Comparison of ENCODE assay signal across 8 mouse cellular contexts in the genomic region with DNA sequence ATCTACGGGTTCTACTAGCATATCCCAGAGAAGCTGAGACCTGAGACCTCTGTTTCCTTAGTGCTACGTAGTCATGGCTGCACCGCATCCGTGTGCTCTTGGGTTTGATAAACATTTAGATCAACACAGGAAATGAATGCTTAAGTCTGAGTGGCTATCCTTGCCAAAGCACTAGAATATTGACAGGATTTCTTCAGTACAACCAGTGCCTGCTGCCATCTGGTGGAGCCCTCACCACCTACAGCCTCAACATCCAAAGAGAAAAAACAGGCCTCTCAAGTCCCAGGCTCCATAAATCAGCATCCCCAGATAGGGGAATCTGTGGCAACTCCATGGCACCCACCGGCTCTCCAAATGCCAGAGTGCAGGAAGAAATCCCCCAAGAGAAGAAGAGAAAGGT. TPM values are rescaled to one million over a fixed set of nuclear protein-coding genes. Genes with fewer than 3 reads are reported as not detected.
DNase-seq lines count a peak whose midpoint lies in the region; ATAC-seq and TF ChIP-seq lines count a peak whose summit lies in the region.

No protein-coding gene starts in this region.

- in situ Hi-C loops in Patski (cut with MboI; ENCODE audit: low pct_unique_long_range_greater_than_20kb) = loop anchor here (10.0 kb wide), 1 partner anchor 601 kb away; the partner anchor contains the start of gene Bphl

- WGBS in heart, adult 2 months = 22% methylated on average over 5 of the region's 5 CpGs

- ATAC-seq in Patski = no peak

- TF ChIP-seq POLR2A in heart, adult 2 months (IDR thresholded peaks at IDR 0.05; ENCODE audit: insufficient read depth, low read depth, low read length) = no peak

- H3K36me3 ChIP-seq in heart, adult 2 months (ENCODE audit: control insufficient read depth, insufficient read depth, low read length) = no peaks in the 10 kb centered on the region; the same call in 1 of the 2 replicates

- CTCF ChIA-PET in Patski (lab: Charles Lee) = interaction anchor here (0.9 to 1.8 kb wide), 3 partner anchors 164 to 296 kb away, joined by 3 to 4 read pairs (median 3); no protein-coding TSS in a partner anchor

- no peak overlapping the region for H3K4me3 ChIP-seq in heart, adult 2 months

- POLR2A ChIA-PET in Patski (lab: Charles Lee) = interaction anchor here (1.3 kb wide), 1 partner anchor 346 kb away, joined by 4 read pairs; no protein-coding TSS in a partner anchor

- H3K79me2 ChIP-seq in heart, adult 2 months (replicated peaks; ENCODE audit: control insufficient read depth, insufficient read depth, low read length) = no peaks in the 10 kb centered on the region

- intact Hi-C loops in heart, adult 2 months (cut with DNase I) = loop anchor here (1.0 to 10.0 kb wide), 3 partner anchors 291 to 591 kb away; partner anchors contain the start of gene Slc22a23

- H3K27me3 ChIP-seq in Patski = no peaks in the 10 kb centered on the region
- H3K27me3 ChIP-seq in heart, adult 2 months (ENCODE audit: control insufficient read depth, insufficient read depth, low read length) = no peaks in the 10 kb centered on the region

- TF ChIP-seq CTCF in Patski (IDR thresholded peaks at IDR 0.05) = peak; percentile 91
- peak; percentile 84 for TF ChIP-seq CTCF in heart, adult 2 months (IDR thresholded peaks at IDR 0.05)

- H3K4me1 ChIP-seq in heart, adult 2 months (ENCODE audit: control insufficient read depth, insufficient read depth, low read length) = peaks cover 1% of the 10 kb centered on the region; the same call in 1 of the 2 replicates

- DNase-seq in 416B (ENCODE audit: low read depth) (peak; percentile 77), Patski (ENCODE audit: low read depth, low spot score) (no peak)
- peak; percentile 71 to 75 for DNase-seq in cerebellum, postnatal 36 days
- peak; percentile 47 to 65 for DNase-seq in heart, adult 2 months
- peak; percentile 80 for DNase-seq in kidney, postnatal 14 days
- peak; percentile 66 to 75 for DNase-seq in lung, adult 18-20 months
- DNase-seq in ovary, postnatal 36 days (ENCODE audit: low spot score) = peak; percentile 58
- DNase-seq in spleen, adult 12 weeks (ENCODE audit: low spot score) = no peak

- H3K9ac ChIP-seq in heart, adult 2 months (ENCODE audit: low read depth, low read length) = no peak overlapping the region

- TF ChIP-seq EP300 in heart, adult 2 months (IDR thresholded peaks at IDR 0.05; ENCODE audit: insufficient read depth, low read depth, low read length) = no peak

- no peak overlapping the region for H3K27ac ChIP-seq in heart, adult 2 months

RNA-seq across cellular contexts. Expression of gene Pxdc1, which starts 17.3 kb away (rescaled TPM):
- 57.2 TPM for polyA plus RNA-seq in Patski (2021)
- total RNA-seq in heart, adult 2 months (2021) = 10 to 100 TPM; 12.9 to 15.4 TPM
- polyA plus RNA-seq in heart, adult 2 months (2012; rRNA removed) = 12.8 and 13.9 TPM in 2 replicates

Comparison
In these comparisons a context has a peak if more than half of its experiments do, and no peak if none do; other contexts are left out.
1. DNase-seq: peak in 416B (single experiment), cerebellum, postnatal 36 days (2 of 2), heart, adult 2 months (2 of 2), kidney, postnatal 14 days (single experiment), lung, adult 18-20 months (2 of 2) and ovary, postnatal 36 days (single experiment); none in Patski (single experiment) and spleen, adult 12 weeks (single experiment).